Mouse (Mus musculus) erythroblast, adult 5-6 weeks (primary cell): ENCODE measurements around the gene Rhpn2. TPM values are rescaled to one million over a fixed set of nuclear protein-coding genes. Genes with fewer than 3 reads are reported as not detected.

ENCODE experiments used
- ATAC-seq: replicated peaks from 2 replicates; pipeline ENCODE4 v1.8.0; 2016; ENCODE audit warnings: moderate number of reproducible peaks, mild to moderate bottlenecking, moderate TSS enrichment, inconsistent platforms; ENCODE audit not compliant: poor library complexity, low FRiP score, severe bottlenecking
- total RNA-seq, 2 experiments: library from RNA; stranded (forward) in 1 of 2; stranded (reverse) in 1 of 2; fragments of 150-400 nt in 1 of 2; fragments of 200-764, 138-1000 nt in 1 of 2; gene quantifications; 2 replicates each; pipeline versions ENCODE4 v1.2.3 to v1.2.4; 2015 to 2017; ENCODE audit warnings: low replicate concordance in 2 of 2

Rhpn2 gene
- total RNA-seq, 2 experiments from 2014 or later = not detected

GRCm38 (mm10) chr7:35381861-35382260, 47.9 kb downstream of the Rhpn2 start:
- no peak for ATAC-seq

GRCm38 (mm10) chr7:35382706-35383353, 48.9 kb downstream of the Rhpn2 start:
- ATAC-seq = no peak

- peak; percentile 39; the same call in 1 of the 2 replicates for ATAC-seq
Measured at GRCm38 (mm10) chr7:35386525-35386952, 52.6 kb downstream of the Rhpn2 start.

GRCm38 (mm10) chr7:35388694-35389093, 54.7 kb downstream of the Rhpn2 start:
- ATAC-seq = no peak

GRCm38 (mm10) chr7:35392935-35393334, 59.0 kb downstream of the Rhpn2 start:
- no peak for ATAC-seq

- peak; percentile 9; the same call in 1 of the 2 replicates for ATAC-seq
Measured at GRCm38 (mm10) chr7:35395734-35396456, 61.9 kb downstream of the Rhpn2 start.

- ATAC-seq = peak; percentile 93
Measured at GRCm38 (mm10) chr7:35396542-35397168, 62.7 kb downstream of the Rhpn2 start, which contains the start of the genes Faap24 and Cep89. Gene Faap24 (minus strand): TSS chr7:35396836. Gene Cep89 (plus strand): TSS chr7:35397035.

- ATAC-seq = no peak
Measured at GRCm38 (mm10) chr7:35401169-35401568, 67.2 kb downstream of the Rhpn2 start.

GRCm38 (mm10) chr7:35415226-35415625, 81.3 kb downstream of the Rhpn2 start:
- ATAC-seq = no peak

- no peak for ATAC-seq
Measured at GRCm38 (mm10) chr7:35415801-35416653, 82.1 kb downstream of the Rhpn2 start.

GRCm38 (mm10) chr7:35416654-35416948, 82.6 kb downstream of the Rhpn2 start:
- no peak; the same call in 1 of the 2 replicates for ATAC-seq

GRCm38 (mm10) chr7:35423071-35423470, 89.1 kb downstream of the Rhpn2 start:
- ATAC-seq = no peak

- ATAC-seq = no peak
Measured at GRCm38 (mm10) chr7:35428146-35428545, 94.2 kb downstream of the Rhpn2 start.

- ATAC-seq = no peak
Measured at GRCm38 (mm10) chr7:35435266-35435665, 101.3 kb downstream of the Rhpn2 start.

Other genes starting within 250 kb of the Rhpn2 start
- 11.5 and 20.9 TPM in 2 replicates for gene Cebpa, start 214.9 kb upstream of the Rhpn2 start, total RNA-seq (2015; ENCODE audit: low replicate concordance)
- 3.5 and 5.7 TPM in 2 replicates for gene Cebpa, start 214.9 kb upstream of the Rhpn2 start, total RNA-seq (2017; ENCODE audit: low replicate concordance)
- gene Slc7a10, start 147.8 kb upstream of the Rhpn2 start, total RNA-seq (2015; ENCODE audit: low replicate concordance) = not detected in 2 replicates
- not detected in 2 replicates for gene Slc7a10, start 147.8 kb upstream of the Rhpn2 start, total RNA-seq (2017; ENCODE audit: low replicate concordance)
- gene Lrp3, start 118.7 kb upstream of the Rhpn2 start, total RNA-seq (2015; ENCODE audit: low replicate concordance) = not detected in 2 replicates
- not detected in 2 replicates for gene Lrp3, start 118.7 kb upstream of the Rhpn2 start, total RNA-seq (2017; ENCODE audit: low replicate concordance)
- gene Gpatch1, start 15.7 kb upstream of the Rhpn2 start, total RNA-seq (2015; ENCODE audit: low replicate concordance) = 0.77 and 3.3 TPM in 2 replicates
- 2.0 and 3.1 TPM in 2 replicates for gene Gpatch1, start 15.7 kb upstream of the Rhpn2 start, total RNA-seq (2017; ENCODE audit: low replicate concordance)
- gene Faap24, start 62.7 kb downstream of the Rhpn2 start, total RNA-seq (2015; ENCODE audit: low replicate concordance) = 3.8 and 8.4 TPM in 2 replicates
- 7.8 and 11.0 TPM in 2 replicates for gene Faap24, start 62.7 kb downstream of the Rhpn2 start, total RNA-seq (2017; ENCODE audit: low replicate concordance)
- 11.1 and 18.1 TPM in 2 replicates for gene Cep89, start 62.9 kb downstream of the Rhpn2 start, total RNA-seq (2015; ENCODE audit: low replicate concordance)
- 11.7 and 13.0 TPM in 2 replicates for gene Cep89, start 62.9 kb downstream of the Rhpn2 start, total RNA-seq (2017; ENCODE audit: low replicate concordance)
- not detected in 2 replicates for gene Slc7a9, start 114.6 kb downstream of the Rhpn2 start, total RNA-seq (2015; ENCODE audit: low replicate concordance)
- not detected in 2 replicates for gene Slc7a9, start 114.6 kb downstream of the Rhpn2 start, total RNA-seq (2017; ENCODE audit: low replicate concordance)
- gene Tdrd12, start 203.6 kb downstream of the Rhpn2 start, total RNA-seq (2015; ENCODE audit: low replicate concordance) = not detected in 2 replicates
- gene Tdrd12, start 203.6 kb downstream of the Rhpn2 start, total RNA-seq (2017; ENCODE audit: low replicate concordance) = 0.94 TPM in 1 of 2 replicates, not detected in the other
- 55.3 and 55.8 TPM in 2 replicates for gene Nudt19, start 222.1 kb downstream of the Rhpn2 start, total RNA-seq (2015; ENCODE audit: low replicate concordance)
- gene Nudt19, start 222.1 kb downstream of the Rhpn2 start, total RNA-seq (2017; ENCODE audit: low replicate concordance) = 10.0 and 24.4 TPM in 2 replicates